Mouse (Mus musculus): ENCODE measurements around the gene Igsf9.

DNA sequence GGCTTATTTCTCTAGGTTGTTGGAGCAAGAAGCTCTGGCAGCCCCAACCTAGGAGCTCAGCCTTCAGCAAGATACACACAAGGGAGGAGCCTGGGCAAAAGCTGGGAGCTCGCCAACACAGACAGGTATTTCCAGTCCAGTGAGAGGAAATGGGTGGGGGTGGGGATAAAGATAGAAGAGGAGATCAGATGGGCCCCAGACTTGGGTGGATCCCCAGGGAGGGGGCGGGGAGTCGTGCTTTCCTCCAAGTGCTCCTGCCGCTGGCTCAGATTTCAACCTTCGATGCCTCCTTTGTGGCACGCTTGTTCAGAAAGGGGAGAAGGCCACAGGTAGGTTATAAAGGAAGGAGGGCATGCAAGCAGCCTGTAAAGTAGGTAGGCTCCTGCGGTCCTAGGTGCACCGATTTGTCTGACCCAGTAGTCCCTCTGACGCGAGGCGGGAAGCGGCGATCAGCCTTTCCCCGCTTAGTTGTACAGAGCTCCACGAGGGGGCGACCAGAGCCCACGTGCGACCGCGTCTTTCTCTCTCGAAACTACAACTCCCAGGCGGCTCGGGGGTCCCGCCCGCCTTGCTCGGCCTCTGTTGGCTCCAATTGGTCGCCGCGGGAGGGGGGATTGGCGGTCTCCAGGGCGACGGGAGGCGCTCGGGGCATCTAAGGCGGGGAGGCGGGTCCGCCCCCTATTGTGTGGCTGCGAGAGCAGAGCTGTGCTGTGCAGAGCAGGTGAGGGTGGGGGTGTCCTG is at the start of gene Igsf9:
- TF ChIP-seq GATA1 (IDR thresholded peaks at IDR 0.05; ENCODE audit: borderline replicate concordance, low read length) (no peak), CTCF (IDR thresholded peaks at IDR 0.05; ENCODE audit: low read depth, low read length) (no peak), POLR2AphosphoS5 (IDR thresholded peaks at IDR 0.05; ENCODE audit: insufficient replicate concordance, low read depth, low read length) (no peak), TAL1 (conservative IDR thresholded peaks at IDR 0.05; ENCODE audit: low read depth, low read length) (no peak), GATA2 (IDR thresholded peaks at IDR 0.05; ENCODE audit: borderline replicate concordance, low read depth, low read length) (no peak)

Measured in G1E (cell line).